Mouse (Mus musculus): ENCODE measurements around the gene Mif.

- no peak for TF ChIP-seq CTCF (IDR thresholded peaks at IDR 0.05)
- TF ChIP-seq POLR2A (IDR thresholded peaks at IDR 0.05; ENCODE audit: insufficient read depth, low read depth, low read length) = no peak
Observed at GRCm38 (mm10) chr10:75823782-75824181, 36.3 kb downstream of the Mif start.

Data from heart, adult 2 months (tissue).